Mouse (Mus musculus): ENCODE data around the gene Sec14l3. TPM values are rescaled to one million over a fixed set of nuclear protein-coding genes. Genes with fewer than 3 reads are reported as not detected.
"Not testable (repeated sequence)": the region's sequence is repeated elsewhere in the genome, so short reads cannot be mapped to it uniquely, and the experiment has no call there.

Gene Sec14l3
- polyA plus RNA-seq, 1 experiment from 2014 or later = 0.54 TPM

DNA sequence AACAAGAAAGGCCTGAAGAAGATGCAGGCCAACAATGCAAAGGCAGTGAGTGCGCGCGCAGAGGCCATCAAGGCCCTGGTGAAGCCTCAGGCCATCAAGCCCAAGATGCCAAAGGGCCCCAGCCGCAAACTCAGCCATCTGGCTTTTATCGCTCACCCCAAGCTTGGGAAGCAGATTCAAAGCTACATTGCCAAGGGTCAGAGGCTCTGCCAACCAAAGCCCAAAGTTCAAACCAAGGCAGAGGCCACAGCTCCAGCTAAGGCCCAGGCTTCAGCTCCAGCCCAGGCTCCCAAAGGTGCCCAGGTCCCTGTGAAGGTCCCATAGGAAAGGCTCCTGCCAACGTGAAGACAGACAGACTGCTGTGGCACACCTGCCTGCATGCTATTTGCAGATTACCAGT is 43.3 kb downstream of the Sec14l3 start:
- not testable (repeated sequence) for ATAC-seq (ENCODE audit: low FRiP score); H3K27ac ChIP-seq; H3K27me3 ChIP-seq (ENCODE audit: control insufficient read depth, insufficient read depth, low read length); H3K4me2 ChIP-seq (replicated peaks); H3K9me3 ChIP-seq (ENCODE audit: control insufficient read depth, low read length); DNase-seq (ENCODE audit: low spot score); H3K9ac ChIP-seq; H3K4me3 ChIP-seq (replicated peaks; ENCODE audit: low read length); H3K4me1 ChIP-seq (replicated peaks; ENCODE audit: control insufficient read depth, insufficient read depth, low read length)
- WGBS = 97% methylated on average over 6 of the region's 6 CpGs
- H3K36me3 ChIP-seq (replicated peaks; ENCODE audit: control insufficient read depth, insufficient read depth) = peaks cover 26% of the 10 kb centered on the region

GRCm38 (mm10) chr11:4108691-4109090 is 44.0 kb downstream of the Sec14l3 start:
- Histone ChIP-seq H3K9me3 (ENCODE audit: control insufficient read depth, low read length) (no peaks in the 10 kb centered on the region), H3K4me2 (replicated peaks) (no peak overlapping the region), H3K4me1 (replicated peaks; ENCODE audit: control insufficient read depth, insufficient read depth, low read length) (no peaks in the 10 kb centered on the region), H3K27ac (no peak overlapping the region), H3K36me3 (replicated peaks; ENCODE audit: control insufficient read depth, insufficient read depth) (peaks cover 21% of the 10 kb centered on the region), H3K9ac (no peak overlapping the region), H3K4me3 (replicated peaks; ENCODE audit: low read length) (no peak overlapping the region), H3K27me3 (ENCODE audit: control insufficient read depth, insufficient read depth, low read length) (no peaks in the 10 kb centered on the region)
- no peak for DNase-seq (ENCODE audit: low spot score)
- WGBS = 90% methylated on average over 7 of the region's 7 CpGs
- no peak for ATAC-seq (ENCODE audit: low FRiP score)

DNA sequence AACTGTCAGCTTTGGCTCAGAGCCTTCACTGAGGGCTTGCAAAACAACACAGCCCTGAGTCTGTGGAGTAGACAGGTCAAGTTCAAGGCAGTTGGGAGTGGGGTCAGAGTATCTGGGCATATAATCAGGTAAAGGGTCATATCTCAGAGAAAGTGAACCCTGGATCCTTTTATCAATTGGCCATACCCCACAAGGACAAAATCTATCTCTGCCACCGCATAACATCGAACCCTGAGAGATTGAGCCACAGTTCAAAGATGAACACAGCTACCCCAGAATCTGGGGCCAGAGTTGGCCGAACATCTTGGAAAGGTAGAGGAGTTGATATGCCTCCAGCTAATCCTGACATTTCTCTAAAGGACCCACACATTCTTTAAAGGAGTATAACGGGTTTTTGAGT is 47.4 kb downstream of the Sec14l3 start:
- Histone ChIP-seq H3K9ac (no peak overlapping the region), H3K27ac (no peak overlapping the region), H3K36me3 (replicated peaks; ENCODE audit: control insufficient read depth, insufficient read depth) (peaks cover 21% of the 10 kb centered on the region), H3K4me3 (replicated peaks; ENCODE audit: low read length) (no peak overlapping the region), H3K27me3 (ENCODE audit: control insufficient read depth, insufficient read depth, low read length) (no peaks in the 10 kb centered on the region), H3K4me2 (replicated peaks) (no peak overlapping the region), H3K4me1 (replicated peaks; ENCODE audit: control insufficient read depth, insufficient read depth, low read length) (no peaks in the 10 kb centered on the region), H3K9me3 (ENCODE audit: control insufficient read depth, low read length) (no peaks in the 10 kb centered on the region)
- 89% methylated on average over 4 of the region's 4 CpGs for WGBS
- no peak for DNase-seq (ENCODE audit: low spot score)
- ATAC-seq (ENCODE audit: low FRiP score) = no peak

- 90% methylated on average over 6 of the region's 6 CpGs for WGBS
- ATAC-seq (ENCODE audit: low FRiP score) (no peak), DNase-seq (ENCODE audit: low spot score) (no peak)
- no peak overlapping the region for H3K4me3 ChIP-seq (replicated peaks; ENCODE audit: low read length)
- no peak overlapping the region for H3K27ac ChIP-seq
- H3K4me2 ChIP-seq (replicated peaks) = no peak overlapping the region
- no peaks in the 10 kb centered on the region for H3K9me3 ChIP-seq (ENCODE audit: control insufficient read depth, low read length)
- H3K4me1 ChIP-seq (replicated peaks; ENCODE audit: control insufficient read depth, insufficient read depth, low read length) = 0 out of 2 replicates have a peak, but pooled peaks cover 6% of the 10 kb centered on the region
- no peaks in the 10 kb centered on the region for H3K27me3 ChIP-seq (ENCODE audit: control insufficient read depth, insufficient read depth, low read length)
- no peak overlapping the region for H3K9ac ChIP-seq
- peaks cover 21% of the 10 kb centered on the region for H3K36me3 ChIP-seq (replicated peaks; ENCODE audit: control insufficient read depth, insufficient read depth)
Observed at GRCm38 (mm10) chr11:4112861-4113260, 48.2 kb downstream of the Sec14l3 start.

GRCm38 (mm10) chr11:4113496-4113895 is 48.9 kb downstream of the Sec14l3 start:
- no peak overlapping the region for H3K9ac ChIP-seq
- DNase-seq (ENCODE audit: low spot score) (no peak), ATAC-seq (ENCODE audit: low FRiP score) (no peak)
- H3K4me2 ChIP-seq (replicated peaks) = no peak overlapping the region
- no peak overlapping the region for H3K27ac ChIP-seq
- WGBS = 80% methylated on average over 4 of the region's 4 CpGs
- 0 out of 2 replicates have a peak, but pooled peaks cover 10% of the 10 kb centered on the region for H3K4me1 ChIP-seq (replicated peaks; ENCODE audit: control insufficient read depth, insufficient read depth, low read length)
- H3K9me3 ChIP-seq (ENCODE audit: control insufficient read depth, low read length) = no peaks in the 10 kb centered on the region
- no peaks in the 10 kb centered on the region for H3K27me3 ChIP-seq (ENCODE audit: control insufficient read depth, insufficient read depth, low read length)
- H3K36me3 ChIP-seq (replicated peaks; ENCODE audit: control insufficient read depth, insufficient read depth) = peaks cover 20% of the 10 kb centered on the region
- no peak overlapping the region for H3K4me3 ChIP-seq (replicated peaks; ENCODE audit: low read length)

GRCm38 (mm10) chr11:4113970-4114369 is 49.3 kb downstream of the Sec14l3 start:
- DNase-seq (ENCODE audit: low spot score) (no peak), ATAC-seq (ENCODE audit: low FRiP score) (no peak)
- Histone ChIP-seq H3K4me3 (replicated peaks; ENCODE audit: low read length) (no peak overlapping the region), H3K27me3 (ENCODE audit: control insufficient read depth, insufficient read depth, low read length) (no peaks in the 10 kb centered on the region), H3K4me1 (replicated peaks; ENCODE audit: control insufficient read depth, insufficient read depth, low read length) (peaks cover 15% of the 10 kb centered on the region), H3K4me2 (replicated peaks) (no peak overlapping the region), H3K9me3 (ENCODE audit: control insufficient read depth, low read length) (no peaks in the 10 kb centered on the region), H3K9ac (no peak overlapping the region), H3K27ac (no peak overlapping the region), H3K36me3 (replicated peaks; ENCODE audit: control insufficient read depth, insufficient read depth) (peaks cover 17% of the 10 kb centered on the region)
- 89% methylated on average over 6 of the region's 6 CpGs for WGBS

DNA sequence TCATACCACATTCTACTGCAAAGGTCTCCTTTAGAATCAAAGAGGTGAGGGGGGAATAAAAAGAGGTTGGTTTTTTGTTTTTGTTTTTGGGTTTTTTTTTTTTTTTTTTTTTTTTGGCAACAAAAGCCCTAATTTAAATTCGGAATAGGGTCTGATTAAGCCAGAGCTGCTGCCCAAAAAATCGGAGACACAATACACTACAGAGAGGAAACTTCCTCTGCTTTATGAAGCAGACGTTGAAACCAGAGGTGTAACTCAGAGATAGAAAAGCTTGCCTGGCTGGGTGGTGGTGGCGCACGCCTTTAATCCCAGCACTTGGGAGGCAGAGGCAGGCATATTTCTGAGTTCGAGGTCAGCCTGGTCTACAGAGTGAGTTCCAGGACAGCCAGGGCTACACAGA is 49.9 kb downstream of the Sec14l3 start:
- H3K4me2 ChIP-seq (replicated peaks); H3K9me3 ChIP-seq (ENCODE audit: control insufficient read depth, low read length); DNase-seq (ENCODE audit: low spot score); H3K27me3 ChIP-seq (ENCODE audit: control insufficient read depth, insufficient read depth, low read length); H3K4me3 ChIP-seq (replicated peaks; ENCODE audit: low read length); H3K9ac ChIP-seq; H3K27ac ChIP-seq; ATAC-seq (ENCODE audit: low FRiP score): not testable (repeated sequence)
- H3K4me1 ChIP-seq (replicated peaks; ENCODE audit: control insufficient read depth, insufficient read depth, low read length) = peaks cover 16% of the 10 kb centered on the region
- WGBS = 83% methylated on average over 6 of the region's 6 CpGs
- H3K36me3 ChIP-seq (replicated peaks; ENCODE audit: control insufficient read depth, insufficient read depth) = peaks cover 17% of the 10 kb centered on the region

DNA sequence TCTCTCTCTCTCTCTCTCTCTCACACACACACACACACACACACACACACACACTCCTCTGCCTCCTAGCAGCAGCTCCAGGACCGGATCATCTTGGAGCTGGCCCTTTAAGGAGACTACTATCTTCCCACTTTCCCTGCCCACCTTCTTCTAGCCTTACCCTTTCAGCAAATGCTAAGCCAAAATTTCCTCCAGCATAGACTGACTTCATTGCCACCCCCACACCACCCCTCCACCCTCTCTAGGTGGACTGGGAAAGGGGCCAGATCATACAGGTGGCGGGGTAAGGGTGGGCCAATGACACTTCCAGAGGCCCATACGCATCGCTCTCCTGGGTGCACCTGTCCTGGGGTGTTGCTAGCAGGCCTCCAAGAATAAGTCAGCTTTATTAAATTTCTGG is 50.8 kb downstream of the Sec14l3 start:
- no peaks in the 10 kb centered on the region for H3K9me3 ChIP-seq (ENCODE audit: control insufficient read depth, low read length)
- DNase-seq (ENCODE audit: low spot score) (no peak), ATAC-seq (ENCODE audit: low FRiP score) (no peak)
- peaks cover 11% of the 10 kb centered on the region for H3K36me3 ChIP-seq (replicated peaks; ENCODE audit: control insufficient read depth, insufficient read depth)
- no peak overlapping the region for H3K4me3 ChIP-seq (replicated peaks; ENCODE audit: low read length)
- H3K9ac ChIP-seq = no peak overlapping the region
- no peak overlapping the region for H3K4me2 ChIP-seq (replicated peaks)
- H3K27me3 ChIP-seq (ENCODE audit: control insufficient read depth, insufficient read depth, low read length) = peaks cover 4% of the 10 kb centered on the region; the same call in 1 of the 2 replicates
- 88% methylated on average over 4 of the region's 4 CpGs for WGBS
- no peak overlapping the region for H3K27ac ChIP-seq
- H3K4me1 ChIP-seq (replicated peaks; ENCODE audit: control insufficient read depth, insufficient read depth, low read length) = peaks cover 16% of the 10 kb centered on the region

- H3K4me3 ChIP-seq (replicated peaks; ENCODE audit: low read length) = no peak overlapping the region
- no peak for ATAC-seq (ENCODE audit: low FRiP score)
Observed at GRCm38 (mm10) chr11:4116458-4117141, 52.0 kb downstream of the Sec14l3 start.

More at GRCm38 (mm10) chr11:4116458-4117141, 52.0 kb downstream of the Sec14l3 start:
- no peak overlapping the region for H3K9ac ChIP-seq
- no peak overlapping the region for H3K27ac ChIP-seq
- peaks cover 16% of the 10 kb centered on the region for H3K4me1 ChIP-seq (replicated peaks; ENCODE audit: control insufficient read depth, insufficient read depth, low read length)
- 51% methylated on average over 11 of the region's 11 CpGs for WGBS
- H3K4me2 ChIP-seq (replicated peaks) = peak overlapping the region; percentile 90; the same call in 1 of the 2 replicates
- no peaks in the 10 kb centered on the region for H3K36me3 ChIP-seq (replicated peaks; ENCODE audit: control insufficient read depth, insufficient read depth)
- H3K27me3 ChIP-seq (ENCODE audit: control insufficient read depth, insufficient read depth, low read length) = peaks cover 4% of the 10 kb centered on the region; the same call in 1 of the 2 replicates
- DNase-seq (ENCODE audit: low spot score) = no peak
- no peaks in the 10 kb centered on the region for H3K9me3 ChIP-seq (ENCODE audit: control insufficient read depth, low read length)
